Mouse (Mus musculus) heart, embryonic 13.5 days (tissue): ENCODE data around the gene Uba7. TPM values are rescaled to one million over a fixed set of nuclear protein-coding genes. Genes with fewer than 3 reads are reported as not detected.
A peak's percentile ranks its signal among the peaks of the same experiment; 100 is the strongest.

ENCODE experiments used
- ATAC-seq: fragments of 200-750 bp; cut with Nextera tagmentation; 2 replicates; pipeline ENCODE4 v1.8.0; 2017; ENCODE audit warnings: moderate TSS enrichment; ENCODE audit not compliant: insufficient number of reproducible peaks, low FRiP score, low TSS enrichment; ENCODE audit errors: extremely low read depth
- H3K27ac ChIP-seq: fragments of 300-500 bp; sonication (generic); replicated peaks from 2 replicates; pipeline ENCODE4 v1.5.1; 2015; ENCODE audit warnings: moderate library complexity, mild to moderate bottlenecking, inconsistent platforms
- H3K27me3 ChIP-seq: fragments of 300-500 bp; sonication (generic); replicated peaks from 2 replicates; pipeline ENCODE4 v1.6.1; 2015; ENCODE audit warnings: mild to moderate bottlenecking, inconsistent platforms
- H3K36me3 ChIP-seq: fragments of 300-500 bp; sonication (generic); 2 replicates; pipeline ENCODE4 v1.6.1; 2015; ENCODE audit warnings: mild to moderate bottlenecking, inconsistent platforms
- H3K4me1 ChIP-seq: fragments of 300-500 bp; sonication (generic); 2 replicates; pipeline ENCODE4 v1.6.1; 2015; ENCODE audit warnings: inconsistent platforms
- H3K4me2 ChIP-seq: fragments of 300-500 bp; sonication (generic); 2 replicates; pipeline ENCODE4 v1.6.1; 2015; ENCODE audit warnings: inconsistent platforms, mild to moderate bottlenecking, moderate library complexity
- H3K4me3 ChIP-seq: fragments of 300-500 bp; sonication (generic); 2 replicates; pipeline ENCODE4 v1.5.1; 2015; ENCODE audit warnings: moderate library complexity, mild to moderate bottlenecking, inconsistent platforms
- H3K9ac ChIP-seq: fragments of 300-500 bp; sonication (generic); 2 replicates; pipeline ENCODE4 v1.6.1; 2015; ENCODE audit warnings: inconsistent platforms, mild to moderate bottlenecking, moderate library complexity
- H3K9me3 ChIP-seq: fragments of 300-500 bp; sonication (generic); 2 replicates; pipeline ENCODE4 v1.6.1; 2016; ENCODE audit warnings: inconsistent platforms
- WGBS: fragments of 180-500 bp; shearing (Covaris S2); methylation state at CpG from one replicate; pipeline ENCODE4 v1.1.7; 2015; ENCODE audit warnings: mixed read lengths; 5-methylcytosine and 5-hydroxymethylcytosine counted together
- polyA plus RNA-seq: library from polyadenylated mRNA; unstranded; fragments of >200 nt; fragmentation: Nextera tagmentation; extraction: Ambion mirVana; gene quantifications from 2 replicates; pipeline ENCODE4 v1.2.1, GENCODE M21; 2015

Gene Uba7
- polyA plus RNA-seq, 1 experiment from 2014 or later = 35.0 TPM

DNA sequence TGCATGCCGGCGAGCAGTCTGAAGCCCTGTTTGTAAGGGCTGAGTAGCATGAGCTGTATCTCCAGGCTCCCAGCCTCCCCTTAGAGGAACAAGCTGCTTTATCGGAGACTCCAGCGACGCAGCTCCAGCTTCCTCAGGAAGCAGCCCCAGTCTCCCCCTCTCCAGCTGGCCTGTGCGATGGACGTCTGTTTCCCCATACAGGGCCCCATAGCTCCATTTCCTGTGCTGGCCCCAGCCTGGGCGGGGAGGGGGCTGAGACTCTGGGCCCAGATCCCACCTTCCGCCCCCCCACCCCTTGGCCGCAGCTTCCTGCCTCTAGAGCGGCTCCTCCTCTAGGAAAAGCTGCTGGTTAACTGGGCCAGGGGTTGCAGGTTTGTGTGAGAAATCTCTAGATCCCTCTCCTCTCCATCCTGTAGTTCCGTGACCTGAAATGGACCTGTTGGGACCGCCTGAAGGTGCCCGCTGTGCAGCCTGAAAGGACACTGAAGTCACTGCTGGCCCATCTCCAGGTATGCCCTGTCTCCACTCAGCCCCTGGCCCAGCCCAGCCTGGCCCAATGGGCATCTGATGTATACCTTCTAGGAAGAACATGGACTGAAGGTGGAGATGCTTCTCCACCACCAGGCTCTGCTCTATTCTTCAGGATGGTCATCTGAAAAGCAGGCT lies 7.5 kb downstream of the Uba7 start, which contains the start of gene Gm20661:
Gene Gm20661 (plus strand): TSS at position 378 of the 666 bp plus-strand sequence.
- Histone ChIP-seq H3K27me3 (no peaks in the 10 kb centered on the region), H3K36me3 (peaks cover 38% of the 10 kb centered on the region), H3K4me3 (peak within 1 kb of the TSS; percentile 79), H3K4me2 (peak within 1 kb of the TSS; percentile 91), H3K4me1 (peaks cover 75% of the 10 kb centered on the region), H3K27ac (peak within 1 kb of the TSS; percentile 100), H3K9me3 (no peaks in the 10 kb centered on the region), H3K9ac (peak within 1 kb of the TSS; percentile 92)
- WGBS = 12% methylated on average over 14 of the region's 14 CpGs
- ATAC-seq = peak; percentile 65

DNA sequence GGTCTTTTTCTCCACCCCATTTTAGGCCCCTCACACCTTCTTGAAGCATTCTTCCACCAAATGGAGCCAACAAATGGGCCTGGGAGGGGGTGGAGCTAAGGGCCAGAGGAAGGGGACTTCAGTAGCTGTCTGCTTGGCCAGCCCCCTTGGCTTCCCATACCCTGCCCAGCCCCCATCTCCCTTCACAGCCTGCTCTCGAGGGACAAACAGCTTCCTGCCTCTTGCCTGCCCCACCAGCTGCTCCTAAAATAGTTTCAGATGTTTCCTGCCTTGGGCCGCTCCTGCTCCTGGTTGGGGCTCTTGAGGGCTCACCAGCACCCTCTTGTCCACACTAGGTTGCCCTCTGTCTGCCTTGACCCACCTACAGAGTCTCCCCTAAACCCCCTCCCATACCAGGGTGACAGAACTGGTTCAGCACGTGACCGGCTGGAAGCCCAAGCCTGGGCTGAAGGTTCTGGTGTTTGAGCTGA lies 8.2 kb downstream of the Uba7 start:
- WGBS = 6% methylated on average over 4 of the region's 4 CpGs

DNA sequence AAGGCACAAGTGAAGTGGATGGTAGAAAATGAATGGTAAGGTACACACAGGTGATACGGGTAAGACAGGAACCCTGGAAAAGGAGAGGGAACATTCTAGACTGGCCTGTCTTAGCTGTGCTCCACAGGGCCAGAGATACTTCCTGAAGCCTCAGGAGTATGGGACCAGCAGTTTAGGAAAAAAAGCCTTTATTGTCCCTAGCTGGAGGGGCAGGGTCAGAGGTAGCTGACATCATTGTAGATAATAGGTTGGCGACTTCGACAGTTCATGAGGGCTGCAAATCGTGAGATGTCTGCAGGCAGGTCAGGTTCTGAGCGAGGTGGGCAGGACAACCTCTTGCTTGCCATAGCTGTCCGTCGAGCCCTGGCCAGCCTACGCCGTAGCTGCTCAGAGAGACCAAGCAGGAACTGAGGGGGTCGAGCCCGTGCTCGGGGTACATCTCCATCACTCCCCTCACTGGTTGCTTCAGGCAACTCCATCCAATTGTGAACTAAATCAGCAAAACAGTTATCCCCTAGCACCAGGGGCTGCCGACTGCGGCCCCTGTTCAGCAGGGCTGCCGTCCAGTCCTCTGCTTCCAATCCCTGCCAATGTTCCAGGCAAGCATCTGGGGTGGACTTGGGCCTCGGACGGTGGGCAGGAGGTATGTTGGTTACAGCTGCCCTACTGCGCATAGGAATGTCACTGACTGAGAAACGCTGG lies 8.9 kb downstream of the Uba7 start:
- Histone ChIP-seq H3K27me3 (no peaks in the 10 kb centered on the region), H3K36me3 (peaks cover 26% of the 10 kb centered on the region), H3K27ac (peak overlapping the region; percentile 100), H3K4me1 (peaks cover 68% of the 10 kb centered on the region), H3K4me2 (peak overlapping the region; percentile 91), H3K9me3 (no peaks in the 10 kb centered on the region), H3K9ac (peak overlapping the region; percentile 92), H3K4me3 (peak overlapping the region; percentile 79)
- ATAC-seq = no peak
- 42% methylated on average over 19 of the region's 19 CpGs for WGBS

More for the DNA sequence above, 8.2 kb downstream of the Uba7 start:
- Histone ChIP-seq H3K9me3 (no peaks in the 10 kb centered on the region), H3K36me3 (peaks cover 33% of the 10 kb centered on the region), H3K4me2 (peak overlapping the region; percentile 91), H3K27me3 (no peaks in the 10 kb centered on the region), H3K27ac (peak overlapping the region; percentile 100), H3K4me1 (peaks cover 69% of the 10 kb centered on the region), H3K4me3 (peak overlapping the region; percentile 79), H3K9ac (peak overlapping the region; percentile 92)
- ATAC-seq = peak; percentile 29; the same call in 1 of the 2 replicates

DNA sequence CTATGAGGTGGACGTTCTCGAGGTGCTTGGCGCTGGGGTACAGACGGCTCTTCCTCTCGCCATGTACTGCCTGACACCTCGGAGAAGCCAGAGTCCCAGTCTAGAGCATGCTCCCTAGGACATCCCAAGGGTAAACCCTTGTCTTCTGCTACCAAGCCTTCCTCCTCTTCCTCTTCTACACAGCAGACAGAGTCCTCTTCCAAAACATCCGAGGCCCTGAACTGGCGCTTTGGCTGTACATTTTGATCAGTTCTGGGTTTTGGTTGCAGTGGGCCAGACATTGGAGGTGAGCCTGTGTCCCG lies 9.4 kb downstream of the Uba7 start:
- Histone ChIP-seq H3K27ac (peak overlapping the region; percentile 100), H3K27me3 (no peaks in the 10 kb centered on the region), H3K4me1 (peaks cover 67% of the 10 kb centered on the region), H3K4me2 (peak overlapping the region; percentile 91), H3K9ac (peak overlapping the region; percentile 92), H3K9me3 (no peaks in the 10 kb centered on the region), H3K4me3 (peak overlapping the region; percentile 79), H3K36me3 (peaks cover 21% of the 10 kb centered on the region)
- 40% methylated on average over 9 of the region's 9 CpGs for WGBS
- ATAC-seq = no peak

DNA sequence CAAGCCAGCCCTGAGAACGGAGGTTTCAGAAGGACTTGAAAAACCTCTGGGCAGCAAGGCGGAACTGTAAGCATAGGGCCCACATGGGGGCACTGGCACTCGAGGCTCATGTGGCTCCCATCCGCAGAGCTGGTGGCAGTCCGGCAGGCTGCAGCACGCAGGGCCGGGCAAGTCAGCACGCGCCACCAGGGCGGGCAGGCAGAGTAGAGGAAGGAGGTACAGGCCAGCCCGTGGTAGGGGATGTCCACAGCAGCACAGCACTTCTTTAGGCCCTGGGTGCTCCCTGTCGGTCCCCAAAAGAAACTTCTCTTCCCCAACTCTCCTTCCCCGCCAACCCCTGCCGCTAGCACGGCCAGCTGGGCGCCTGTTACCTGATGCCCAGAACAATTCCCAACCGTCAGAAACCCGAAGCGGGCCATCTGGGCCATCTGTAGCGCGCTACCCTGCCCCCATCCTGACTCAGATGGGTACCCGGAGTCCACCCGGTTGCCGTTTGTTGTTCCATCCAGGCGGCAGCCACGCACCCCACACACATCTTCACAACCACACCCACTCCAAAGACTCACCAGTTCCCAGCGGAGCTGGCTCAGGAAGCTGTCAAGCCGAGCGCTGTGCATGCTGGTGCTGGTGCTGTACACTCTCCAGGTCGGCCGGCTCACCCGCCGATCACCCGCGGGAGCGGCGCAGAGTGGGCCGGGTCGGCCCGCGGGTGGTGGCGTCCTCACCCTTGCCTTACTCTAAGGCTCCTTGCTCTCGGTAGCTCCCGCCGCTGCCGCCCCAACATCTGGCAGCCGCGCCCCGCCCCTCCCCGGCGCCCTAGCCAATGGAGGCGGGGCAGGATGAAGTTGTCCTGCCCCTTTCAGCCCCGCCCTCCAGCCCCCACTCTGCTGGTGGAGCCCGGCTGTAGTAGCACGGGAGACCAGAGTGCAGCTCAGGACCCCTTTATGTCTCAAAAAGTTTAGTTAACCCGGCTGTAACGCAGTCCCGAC lies 10.1 kb downstream of the Uba7 start, which contains the start of gene Inka1:
Gene Inka1 (minus strand): TSS at position 749 of the 989 bp plus-strand sequence.
- Histone ChIP-seq H3K4me2 (peak within 1 kb of the TSS; percentile 91), H3K36me3 (peaks cover 13% of the 10 kb centered on the region), H3K27ac (peak within 1 kb of the TSS; percentile 100), H3K4me3 (peak within 1 kb of the TSS; percentile 79), H3K9me3 (no peaks in the 10 kb centered on the region), H3K4me1 (peaks cover 60% of the 10 kb centered on the region), H3K9ac (peak within 1 kb of the TSS; percentile 92), H3K27me3 (no peaks in the 10 kb centered on the region)
- WGBS = under 1% methylated on average over 58 of the region's 58 CpGs
- ATAC-seq = peak; percentile 72

DNA sequence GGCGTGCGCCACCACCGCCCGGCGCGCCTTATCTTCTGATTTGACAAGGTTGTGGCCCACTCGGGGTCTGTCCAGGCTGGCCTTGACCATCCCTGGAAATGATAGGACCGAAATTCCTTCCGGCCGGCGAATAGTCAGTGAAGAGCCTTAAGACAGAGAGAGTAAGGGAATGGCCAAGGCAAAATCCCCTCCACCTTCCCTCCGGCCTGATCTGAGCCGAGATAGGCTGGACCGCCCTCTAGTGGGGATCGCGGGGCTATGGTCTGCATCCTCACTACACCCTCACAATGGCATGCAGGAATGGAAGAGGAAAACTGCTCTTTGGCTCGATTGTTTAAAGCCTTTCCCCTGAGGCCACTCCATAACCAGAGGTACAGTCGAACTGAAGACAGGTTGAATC lies 11.1 kb downstream of the Uba7 start:
- no peak for ATAC-seq
- peak overlapping the region; percentile 92 for H3K9ac ChIP-seq
- 4% methylated on average over 18 of the region's 18 CpGs for WGBS
- H3K9me3 ChIP-seq = no peaks in the 10 kb centered on the region
- no peaks in the 10 kb centered on the region for H3K27me3 ChIP-seq
- H3K36me3 ChIP-seq = peaks cover 6% of the 10 kb centered on the region
- H3K27ac ChIP-seq = peak overlapping the region; percentile 100
- peaks cover 51% of the 10 kb centered on the region for H3K4me1 ChIP-seq
- peak overlapping the region; percentile 91 for H3K4me2 ChIP-seq
- H3K4me3 ChIP-seq = peak overlapping the region; percentile 79

DNA sequence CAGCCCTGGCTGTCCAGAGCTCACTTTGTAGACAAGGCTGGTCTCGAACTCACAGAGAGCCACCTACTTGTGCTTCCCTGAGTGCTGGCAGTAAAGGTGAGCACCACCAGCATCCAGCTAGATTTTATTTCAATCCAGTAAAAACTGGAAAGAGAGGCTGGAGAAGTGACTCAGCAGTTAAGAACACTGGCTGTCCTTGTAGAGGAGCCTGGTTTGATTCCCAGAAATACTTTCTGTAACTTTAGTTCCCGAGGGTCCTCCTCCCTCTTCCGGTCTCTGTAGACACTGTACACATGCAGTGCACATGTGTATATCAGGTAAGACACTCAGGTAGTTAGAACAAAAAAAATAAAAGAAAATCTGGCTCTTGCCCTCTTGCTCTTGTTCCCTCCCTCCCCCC lies 12.6 kb downstream of the Uba7 start:
- Histone ChIP-seq H3K4me3 (no peak overlapping the region), H3K36me3 (peaks cover 6% of the 10 kb centered on the region), H3K9ac (no peak overlapping the region), H3K4me1 (peaks cover 35% of the 10 kb centered on the region), H3K27ac (no peak overlapping the region), H3K9me3 (no peaks in the 10 kb centered on the region), H3K27me3 (no peaks in the 10 kb centered on the region), H3K4me2 (no peak overlapping the region)
- 54% methylated on average over 3 of the region's 3 CpGs for WGBS
- ATAC-seq = no peak

DNA sequence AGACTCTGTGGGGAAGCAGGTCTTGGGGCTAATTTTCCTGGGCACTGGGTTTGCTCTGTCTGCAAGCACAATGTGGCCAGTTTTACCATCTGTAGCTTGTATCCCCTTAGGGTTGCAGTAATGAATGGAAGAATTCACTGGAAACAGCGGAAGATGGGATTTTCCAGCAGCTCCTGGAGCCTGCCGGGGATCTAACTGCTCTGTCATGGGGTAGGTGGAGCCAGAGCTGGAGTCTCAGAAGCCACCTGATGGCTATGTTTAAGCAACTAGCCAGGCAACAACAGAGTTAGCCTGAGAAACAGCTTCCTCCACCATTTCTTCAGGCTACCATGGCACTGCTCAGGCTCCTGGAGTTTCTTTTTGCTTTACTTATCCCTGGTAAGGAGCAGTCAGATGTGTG lies 16.9 kb downstream of the Uba7 start, which contains the start of gene Cdhr4:
Gene Cdhr4 (plus strand): TSS at position 301 of the 400 bp plus-strand sequence.
- Histone ChIP-seq H3K4me3 (no peak within 1 kb of the TSS), H3K36me3 (no peaks in the 10 kb centered on the region), H3K27ac (no peak within 1 kb of the TSS), H3K4me2 (no peak within 1 kb of the TSS), H3K27me3 (no peaks in the 10 kb centered on the region), H3K4me1 (peaks cover 17% of the 10 kb centered on the region), H3K9me3 (no peaks in the 10 kb centered on the region), H3K9ac (no peak within 1 kb of the TSS)
- no peak for ATAC-seq
- WGBS = 61% methylated on average over 2 of the region's 2 CpGs

DNA sequence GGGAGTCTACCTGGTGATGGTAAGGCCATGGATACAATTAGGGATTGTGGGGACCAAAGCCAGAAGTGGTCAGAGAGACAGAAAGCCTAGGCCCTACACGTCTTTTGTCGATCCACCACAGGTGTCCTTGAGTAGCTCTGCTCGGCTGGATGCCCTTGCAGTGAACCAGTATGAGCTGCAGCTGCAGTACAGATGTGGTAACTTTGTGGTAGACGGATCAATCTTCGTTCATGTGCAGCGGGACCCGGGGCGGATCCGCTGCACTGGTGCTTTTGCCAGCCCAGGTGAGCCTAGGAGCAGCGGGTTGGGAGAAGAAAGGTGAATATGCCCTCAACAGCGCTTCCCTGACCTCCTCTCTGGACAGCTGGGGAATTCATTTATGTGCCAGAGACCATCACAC lies 17.7 kb downstream of the Uba7 start:
- no peaks in the 10 kb centered on the region for H3K36me3 ChIP-seq
- no peaks in the 10 kb centered on the region for H3K27me3 ChIP-seq
- 80% methylated on average over 11 of the region's 11 CpGs for WGBS
- H3K9me3 ChIP-seq = no peaks in the 10 kb centered on the region
- no peak overlapping the region for H3K4me2 ChIP-seq
- peaks cover 14% of the 10 kb centered on the region for H3K4me1 ChIP-seq
- H3K4me3 ChIP-seq = no peak overlapping the region
- no peak for ATAC-seq
- H3K27ac ChIP-seq = no peak overlapping the region
- H3K9ac ChIP-seq = no peak overlapping the region

DNA sequence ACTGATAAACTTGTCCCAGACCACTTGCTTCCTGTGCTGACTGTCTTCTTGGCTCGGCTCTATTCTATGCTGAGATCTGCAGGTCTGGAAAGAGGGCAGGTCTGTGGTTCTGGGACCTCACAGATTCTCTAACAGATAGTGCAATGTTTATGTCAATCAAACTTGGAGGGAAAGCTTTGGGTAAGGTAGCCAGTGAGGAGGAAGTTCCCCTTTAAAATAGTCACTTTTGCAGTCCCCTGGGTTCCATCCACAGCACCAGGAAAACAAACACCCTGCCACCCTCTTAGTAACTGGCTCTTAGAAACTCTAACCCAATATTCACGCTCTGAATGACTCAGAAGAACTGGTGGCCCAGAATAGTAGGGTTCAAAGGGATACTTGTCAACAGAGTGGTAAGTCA lies 19.2 kb downstream of the Uba7 start:
- no peak for ATAC-seq
- H3K4me3 ChIP-seq = no peak overlapping the region
- H3K9me3 ChIP-seq = no peaks in the 10 kb centered on the region
- peak overlapping the region; percentile 40 for H3K9ac ChIP-seq
- no peaks in the 10 kb centered on the region for H3K36me3 ChIP-seq
- H3K27ac ChIP-seq = peak overlapping the region; percentile 40; the same call in 1 of the 2 replicates
- no peak overlapping the region for H3K4me2 ChIP-seq
- 23% methylated on average over 2 of the region's 2 CpGs for WGBS
- H3K27me3 ChIP-seq = no peaks in the 10 kb centered on the region
- peaks cover 14% of the 10 kb centered on the region for H3K4me1 ChIP-seq

DNA sequence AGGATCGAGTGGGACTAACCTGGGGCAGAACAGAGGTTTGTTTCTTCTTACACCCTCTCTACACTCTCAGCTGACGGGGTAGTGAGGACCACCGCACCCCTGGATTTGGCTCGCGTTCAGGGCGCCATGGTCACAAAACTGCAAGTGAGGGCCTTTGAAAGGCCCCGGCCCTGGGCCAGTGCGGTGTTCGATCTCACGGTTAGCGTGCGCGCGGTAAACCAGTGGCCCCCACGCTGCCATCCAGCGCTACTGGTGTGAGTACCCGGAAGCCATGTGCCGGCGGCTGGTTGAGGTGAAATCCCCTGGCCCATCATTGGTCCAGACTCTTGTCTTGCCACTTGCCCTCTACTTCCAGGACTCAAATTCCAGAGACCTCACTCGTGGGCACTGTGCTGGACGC lies 20.2 kb downstream of the Uba7 start:
- Histone ChIP-seq H3K9ac (no peak overlapping the region), H3K36me3 (no peaks in the 10 kb centered on the region), H3K27ac (no peak overlapping the region), H3K27me3 (no peaks in the 10 kb centered on the region), H3K4me3 (no peak overlapping the region), H3K4me2 (no peak overlapping the region), H3K9me3 (no peaks in the 10 kb centered on the region), H3K4me1 (peaks cover 14% of the 10 kb centered on the region)
- ATAC-seq = no peak
- 92% methylated on average over 21 of the region's 21 CpGs for WGBS
